Mouse (Mus musculus) forebrain, embryonic 11.5 days (tissue): ENCODE data around the gene Mb. TPM values are rescaled to one million over a fixed set of nuclear protein-coding genes. Genes with fewer than 3 reads are reported as not detected.

Experiments used
- ATAC-seq: fragments of 200-750 bp; cut with Nextera tagmentation; replicated peaks from 2 replicates; pipeline ENCODE4 v1.8.0; 2017; ENCODE audit warnings: moderate TSS enrichment; ENCODE audit not compliant: low FRiP score
- DNase-seq: peaks from one replicate; pipeline ENCODE4 v3.0.0-alpha.2; 2017; ENCODE audit warnings: low spot score
- H3K27ac ChIP-seq: fragments of 300-500 bp; sonication (generic); 2 replicates; pipeline ENCODE4 v1.5.1; 2014; ENCODE audit warnings: low read depth, low read length
- H3K27me3 ChIP-seq: fragments of 300-500 bp; sonication (generic); 2 replicates; pipeline ENCODE4 v1.6.1; 2014; ENCODE audit warnings: mild to moderate bottlenecking, low read length, mixed read lengths; ENCODE audit not compliant: control insufficient read depth, insufficient read depth
- H3K36me3 ChIP-seq: fragments of 300-500 bp; sonication (generic); 2 replicates; pipeline ENCODE4 v1.6.1; 2014; ENCODE audit warnings: mild to moderate bottlenecking, low read length, moderate library complexity, mixed read lengths; ENCODE audit not compliant: control insufficient read depth, insufficient read depth
- H3K4me1 ChIP-seq: fragments of 300-500 bp; sonication (generic); replicated peaks from 2 replicates; pipeline ENCODE4 v1.6.1; 2014; ENCODE audit warnings: low read length, mixed read lengths; ENCODE audit not compliant: control insufficient read depth, insufficient read depth
- H3K4me2 ChIP-seq: fragments of 300-500 bp; sonication (generic); 2 replicates; pipeline ENCODE4 v1.6.1; 2014; ENCODE audit warnings: low read depth, mild to moderate bottlenecking, low read length, moderate library complexity, mixed read lengths; ENCODE audit not compliant: severe bottlenecking
- H3K4me3 ChIP-seq: fragments of 300-500 bp; sonication (generic); 2 replicates; pipeline ENCODE4 v1.5.1; 2014; ENCODE audit warnings: low read depth, low read length
- H3K9ac ChIP-seq: fragments of 300-500 bp; sonication (generic); 2 replicates; pipeline ENCODE4 v1.6.1; 2014; ENCODE audit warnings: low read length
- H3K9me3 ChIP-seq: fragments of 300-500 bp; sonication (generic); 2 replicates; pipeline ENCODE4 v1.6.1; 2016; ENCODE audit warnings: low read length, mixed read lengths; ENCODE audit not compliant: control insufficient read depth
- WGBS: fragments of 180-500 bp; shearing (Covaris S2); extraction: QIAGEN DNeasy Blood & Tissue Kit; methylation state at CpG from one replicate; pipeline ENCODE4 v1.1.7; 2014; 5-methylcytosine and 5-hydroxymethylcytosine counted together
- polyA plus RNA-seq: library from polyadenylated mRNA; unstranded; fragments of >200 nt; fragmentation: Nextera tagmentation; extraction: Ambion mirVana; gene quantifications from 2 replicates; pipeline ENCODE4 v1.2.1, GENCODE M21; 2014

Mb gene
- polyA plus RNA-seq, 1 experiment from 2014 or later, result not detected

- H3K27ac ChIP-seq, result no peak overlapping the region
- 37% methylated on average over 7 of the region's 7 CpGs for WGBS
Observed at GRCm38 (mm10) chr15:77029331-77029991, 21.0 kb downstream of the Mb start.

GRCm38 (mm10) chr15:77027675-77028074 is 22.8 kb downstream of the Mb start:
- H3K4me1 ChIP-seq, result no peaks in the 10 kb centered on the region
- H3K4me2 ChIP-seq, result no peak overlapping the region
- no peak overlapping the region for H3K27ac ChIP-seq
- no peaks in the 10 kb centered on the region for H3K27me3 ChIP-seq
- no peak overlapping the region for H3K4me3 ChIP-seq
- H3K36me3 ChIP-seq, result no peaks in the 10 kb centered on the region
- no peak overlapping the region for H3K9ac ChIP-seq
- WGBS, result 72% methylated on average over 6 of the region's 6 CpGs
- ATAC-seq, result no peak
- H3K9me3 ChIP-seq, result no peaks in the 10 kb centered on the region
- no peak for DNase-seq

More at GRCm38 (mm10) chr15:77029331-77029991, 21.0 kb downstream of the Mb start:
- ATAC-seq (no peak; the same call in 1 of the 2 replicates), DNase-seq (peak; percentile 82)
- Histone ChIP-seq H3K4me1 (no peaks in the 10 kb centered on the region), H3K4me3 (no peak overlapping the region), H3K36me3 (no peaks in the 10 kb centered on the region), H3K27me3 (no peaks in the 10 kb centered on the region), H3K9ac (no peak overlapping the region), H3K4me2 (no peak overlapping the region), H3K9me3 (no peaks in the 10 kb centered on the region)

GRCm38 (mm10) chr15:77027117-77027516 is 23.4 kb downstream of the Mb start:
- Histone ChIP-seq H3K36me3 (no peaks in the 10 kb centered on the region), H3K4me3 (no peak overlapping the region), H3K27me3 (no peaks in the 10 kb centered on the region), H3K9ac (no peak overlapping the region), H3K27ac (no peak overlapping the region), H3K9me3 (no peaks in the 10 kb centered on the region), H3K4me2 (no peak overlapping the region), H3K4me1 (no peaks in the 10 kb centered on the region)
- DNase-seq (no peak), ATAC-seq (no peak)
- 92% methylated on average over 3 of the region's 3 CpGs for WGBS

- DNase-seq, result no peak
- Histone ChIP-seq H3K4me2 (no peak overlapping the region), H3K27ac (no peak overlapping the region), H3K9ac (no peak overlapping the region), H3K36me3 (no peaks in the 10 kb centered on the region), H3K4me3 (no peak overlapping the region), H3K4me1 (no peaks in the 10 kb centered on the region), H3K27me3 (no peaks in the 10 kb centered on the region), H3K9me3 (no peaks in the 10 kb centered on the region)
- 73% methylated on average over 5 of the region's 5 CpGs for WGBS
- no peak for ATAC-seq
Observed at GRCm38 (mm10) chr15:77025884-77026583, 24.4 kb downstream of the Mb start.

- H3K27me3 ChIP-seq, result no peaks in the 10 kb centered on the region
- 72% methylated on average over 5 of the region's 5 CpGs for WGBS
Observed at GRCm38 (mm10) chr15:77022401-77022957, 28.0 kb downstream of the Mb start.

GRCm38 (mm10) chr15:77021851-77022250 is 28.6 kb downstream of the Mb start:
- ATAC-seq, result no peak
- Histone ChIP-seq H3K9me3 (no peaks in the 10 kb centered on the region), H3K4me1 (no peaks in the 10 kb centered on the region), H3K9ac (no peak overlapping the region), H3K4me3 (no peak overlapping the region), H3K36me3 (no peaks in the 10 kb centered on the region), H3K27ac (no peak overlapping the region), H3K4me2 (no peak overlapping the region), H3K27me3 (no peaks in the 10 kb centered on the region)
- no peak for DNase-seq
- 85% methylated on average over 4 of the region's 4 CpGs for WGBS

More at GRCm38 (mm10) chr15:77022401-77022957, 28.0 kb downstream of the Mb start:
- DNase-seq, result no peak
- Histone ChIP-seq H3K4me1 (no peaks in the 10 kb centered on the region), H3K27ac (no peak overlapping the region), H3K36me3 (no peaks in the 10 kb centered on the region), H3K4me3 (no peak overlapping the region), H3K9ac (no peak overlapping the region), H3K4me2 (no peak overlapping the region), H3K9me3 (no peaks in the 10 kb centered on the region)
- no peak for ATAC-seq

GRCm38 (mm10) chr15:77021056-77021455 is 29.4 kb downstream of the Mb start:
- Histone ChIP-seq H3K9ac (no peak overlapping the region), H3K9me3 (no peaks in the 10 kb centered on the region), H3K27me3 (no peaks in the 10 kb centered on the region), H3K4me3 (no peak overlapping the region), H3K4me2 (no peak overlapping the region), H3K36me3 (no peaks in the 10 kb centered on the region), H3K27ac (no peak overlapping the region), H3K4me1 (no peaks in the 10 kb centered on the region)
- DNase-seq (no peak), ATAC-seq (no peak)
- WGBS, result 89% methylated on average over 3 of the region's 3 CpGs

- no peaks in the 10 kb centered on the region for H3K4me1 ChIP-seq
- DNase-seq, result no peak
- no peak overlapping the region for H3K4me2 ChIP-seq
- no peaks in the 10 kb centered on the region for H3K27me3 ChIP-seq
- no peak for ATAC-seq
- H3K36me3 ChIP-seq, result no peaks in the 10 kb centered on the region
- no peak overlapping the region for H3K9ac ChIP-seq
- H3K27ac ChIP-seq, result no peak overlapping the region
- H3K9me3 ChIP-seq, result no peaks in the 10 kb centered on the region
- no peak overlapping the region for H3K4me3 ChIP-seq
- WGBS, result 91% methylated on average over 4 of the region's 4 CpGs
Observed at GRCm38 (mm10) chr15:77020136-77020535, 30.3 kb downstream of the Mb start.
